Mouse (Mus musculus) forebrain, embryonic 11.5 days (tissue): ENCODE measurements around the gene 2900026A02Rik. TPM values are rescaled to one million over a fixed set of nuclear protein-coding genes. Genes with fewer than 3 reads are reported as not detected.

Experiments
- ATAC-seq: fragments of 200-750 bp; cut with Nextera tagmentation; replicated peaks from 2 replicates; pipeline ENCODE4 v1.8.0; 2017; ENCODE audit warnings: moderate TSS enrichment; ENCODE audit not compliant: low FRiP score
- DNase-seq: peaks from one replicate; pipeline ENCODE4 v3.0.0-alpha.2; 2017; ENCODE audit warnings: low spot score
- H3K27ac ChIP-seq: fragments of 300-500 bp; sonication (generic); 2 replicates; pipeline ENCODE4 v1.5.1; 2014; ENCODE audit warnings: low read depth, low read length
- H3K27me3 ChIP-seq: fragments of 300-500 bp; sonication (generic); 2 replicates; pipeline ENCODE4 v1.6.1; 2014; ENCODE audit warnings: mild to moderate bottlenecking, low read length, mixed read lengths; ENCODE audit not compliant: control insufficient read depth, insufficient read depth
- H3K36me3 ChIP-seq: fragments of 300-500 bp; sonication (generic); 2 replicates; pipeline ENCODE4 v1.6.1; 2014; ENCODE audit warnings: mild to moderate bottlenecking, low read length, moderate library complexity, mixed read lengths; ENCODE audit not compliant: control insufficient read depth, insufficient read depth
- H3K4me1 ChIP-seq: fragments of 300-500 bp; sonication (generic); replicated peaks from 2 replicates; pipeline ENCODE4 v1.6.1; 2014; ENCODE audit warnings: low read length, mixed read lengths; ENCODE audit not compliant: control insufficient read depth, insufficient read depth
- H3K4me2 ChIP-seq: fragments of 300-500 bp; sonication (generic); 2 replicates; pipeline ENCODE4 v1.6.1; 2014; ENCODE audit warnings: low read depth, mild to moderate bottlenecking, low read length, moderate library complexity, mixed read lengths; ENCODE audit not compliant: severe bottlenecking
- H3K4me3 ChIP-seq: fragments of 300-500 bp; sonication (generic); 2 replicates; pipeline ENCODE4 v1.5.1; 2014; ENCODE audit warnings: low read depth, low read length
- H3K9ac ChIP-seq: fragments of 300-500 bp; sonication (generic); 2 replicates; pipeline ENCODE4 v1.6.1; 2014; ENCODE audit warnings: low read length
- H3K9me3 ChIP-seq: fragments of 300-500 bp; sonication (generic); 2 replicates; pipeline ENCODE4 v1.6.1; 2016; ENCODE audit warnings: low read length, mixed read lengths; ENCODE audit not compliant: control insufficient read depth
- WGBS: fragments of 180-500 bp; shearing (Covaris S2); extraction: QIAGEN DNeasy Blood & Tissue Kit; methylation state at CpG from one replicate; pipeline ENCODE4 v1.1.7; 2014; 5-methylcytosine and 5-hydroxymethylcytosine counted together
- polyA plus RNA-seq: library from polyadenylated mRNA; unstranded; fragments of >200 nt; fragmentation: Nextera tagmentation; extraction: Ambion mirVana; gene quantifications from 2 replicates; pipeline ENCODE4 v1.2.1, GENCODE M21; 2014

The 2900026A02Rik gene
- polyA plus RNA-seq, 1 experiment from 2014 or later = 3.4 TPM

- no peak overlapping the region for H3K27ac ChIP-seq
- 0 out of 2 replicates have a peak, but pooled peaks cover 2% of the 10 kb centered on the region for H3K4me1 ChIP-seq
- no peaks in the 10 kb centered on the region for H3K36me3 ChIP-seq
- H3K4me2 ChIP-seq = no peak overlapping the region
- ATAC-seq (no peak), DNase-seq (no peak)
- no peaks in the 10 kb centered on the region for H3K9me3 ChIP-seq
- H3K4me3 ChIP-seq = no peak overlapping the region
- no peaks in the 10 kb centered on the region for H3K27me3 ChIP-seq
- no peak overlapping the region for H3K9ac ChIP-seq
Measured at GRCm38 (mm10) chr5:113049876-113050275, 171.2 kb downstream of the 2900026A02Rik start.

DNA sequence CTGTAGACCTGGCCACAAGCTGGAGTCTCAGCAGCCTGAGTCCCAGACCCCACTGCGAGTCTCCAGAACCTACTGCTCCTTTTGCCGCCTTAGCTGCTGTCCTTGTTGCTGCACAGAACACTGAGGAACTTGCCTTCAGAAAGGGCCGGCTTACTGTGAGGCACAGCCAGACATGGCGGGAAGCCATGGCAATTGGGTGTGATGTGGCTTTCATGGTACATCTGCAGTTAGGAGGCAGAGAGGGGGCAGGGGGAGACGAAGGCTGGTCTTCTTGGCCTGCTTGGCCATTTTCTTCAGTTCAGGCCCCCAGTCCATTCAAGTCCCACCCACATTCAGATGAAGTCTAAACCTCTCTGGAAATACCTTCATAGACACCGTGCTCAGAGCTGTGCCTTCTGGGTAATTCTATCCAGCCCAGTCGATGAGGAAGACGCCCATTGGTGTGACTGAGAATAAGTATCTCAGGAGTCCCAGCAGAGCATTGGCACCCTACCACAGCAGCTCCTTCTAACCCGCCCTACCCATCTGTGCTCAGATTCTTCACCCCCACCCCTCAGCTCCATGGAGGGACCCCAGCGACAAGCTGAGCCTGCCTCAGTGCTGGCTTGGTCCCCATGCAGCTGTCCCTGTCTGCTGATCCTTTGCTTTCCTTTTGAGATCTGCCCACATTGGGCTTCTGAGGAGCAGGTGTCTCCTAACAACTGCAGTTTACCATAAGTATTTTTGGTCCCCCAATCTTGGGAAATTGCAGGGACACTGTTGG, 175.3 kb downstream of the 2900026A02Rik start:
- Histone ChIP-seq H3K9me3 (no peaks in the 10 kb centered on the region), H3K4me2 (no peak overlapping the region), H3K9ac (no peak overlapping the region), H3K4me3 (no peak overlapping the region), H3K4me1 (peaks cover 6% of the 10 kb centered on the region; the same call in 1 of the 2 replicates), H3K36me3 (no peaks in the 10 kb centered on the region), H3K27me3 (no peaks in the 10 kb centered on the region), H3K27ac (no peak overlapping the region)
- no peak for DNase-seq
- no peak for ATAC-seq
- WGBS = 88% methylated on average over 10 of the region's 10 CpGs

GRCm38 (mm10) chr5:113043531-113043930, 177.5 kb downstream of the 2900026A02Rik start:
- Histone ChIP-seq H3K4me1 (peaks cover 3% of the 10 kb centered on the region; the same call in 1 of the 2 replicates), H3K9me3 (no peaks in the 10 kb centered on the region), H3K36me3 (no peaks in the 10 kb centered on the region), H3K27me3 (no peaks in the 10 kb centered on the region), H3K4me3 (no peak overlapping the region), H3K9ac (no peak overlapping the region), H3K4me2 (no peak overlapping the region), H3K27ac (no peak overlapping the region)
- ATAC-seq (no peak), DNase-seq (no peak)
- WGBS = 88% methylated on average over 8 of the region's 8 CpGs

GRCm38 (mm10) chr5:113041567-113042071, 179.4 kb downstream of the 2900026A02Rik start:
- ATAC-seq (peak; percentile 80), DNase-seq (peak; percentile 60)
- Histone ChIP-seq H3K27ac (peak overlapping the region; percentile 31; the same call in 1 of the 2 replicates), H3K27me3 (no peaks in the 10 kb centered on the region), H3K4me2 (no peak overlapping the region), H3K4me3 (no peak overlapping the region), H3K9me3 (no peaks in the 10 kb centered on the region), H3K9ac (no peak overlapping the region), H3K36me3 (no peaks in the 10 kb centered on the region), H3K4me1 (peaks cover 3% of the 10 kb centered on the region; the same call in 1 of the 2 replicates)
- 18% methylated on average over 5 of the region's 5 CpGs for WGBS

GRCm38 (mm10) chr5:113040776-113041175, 180.3 kb downstream of the 2900026A02Rik start:
- WGBS = 88% methylated on average over 6 of the region's 6 CpGs
- Histone ChIP-seq H3K9me3 (no peaks in the 10 kb centered on the region), H3K27me3 (no peaks in the 10 kb centered on the region), H3K4me2 (no peak overlapping the region), H3K27ac (no peak overlapping the region), H3K36me3 (no peaks in the 10 kb centered on the region), H3K4me1 (peaks cover 3% of the 10 kb centered on the region; the same call in 1 of the 2 replicates), H3K4me3 (no peak overlapping the region), H3K9ac (no peak overlapping the region)
- no peak for ATAC-seq
- no peak for DNase-seq

DNA sequence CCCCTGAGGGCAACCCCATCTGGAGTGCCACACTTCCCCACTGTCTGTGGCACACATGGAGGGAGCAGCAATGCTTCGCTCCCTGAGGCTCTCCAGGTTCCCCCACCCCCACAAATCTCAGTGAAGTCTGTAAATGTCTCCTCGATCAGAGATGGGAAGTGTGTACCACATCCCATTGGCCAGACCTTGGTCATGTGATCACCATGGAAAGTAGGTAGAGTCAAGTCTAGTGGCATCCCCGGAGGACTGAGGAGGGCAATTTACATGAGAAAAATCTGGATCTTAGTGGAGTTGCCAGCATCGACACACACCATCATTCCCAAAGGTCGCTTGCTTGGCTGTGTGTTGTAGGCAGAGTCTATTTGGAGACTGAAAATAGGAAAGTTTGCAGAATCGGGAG, 182.4 kb downstream of the 2900026A02Rik start:
- no peak for ATAC-seq

More for the DNA sequence above, 182.4 kb downstream of the 2900026A02Rik start:
- H3K27ac ChIP-seq = no peak overlapping the region
- H3K27me3 ChIP-seq = no peaks in the 10 kb centered on the region
- no peak overlapping the region for H3K9ac ChIP-seq
- peaks cover 3% of the 10 kb centered on the region; the same call in 1 of the 2 replicates for H3K4me1 ChIP-seq
- WGBS = 87% methylated on average over 6 of the region's 6 CpGs
- no peaks in the 10 kb centered on the region for H3K36me3 ChIP-seq
- no peaks in the 10 kb centered on the region for H3K9me3 ChIP-seq
- DNase-seq = no peak
- no peak overlapping the region for H3K4me2 ChIP-seq
- no peak overlapping the region for H3K4me3 ChIP-seq

Other genes with a start within 250 kb of the 2900026A02Rik start
- gene Grk3, start 205.4 kb downstream of the 2900026A02Rik start, polyA plus RNA-seq = 6.7 and 7.1 TPM in 2 replicates
- not detected in 2 replicates for gene Crybb2, start 151.1 kb downstream of the 2900026A02Rik start, polyA plus RNA-seq
- gene Crybb3, start 139.7 kb downstream of the 2900026A02Rik start, polyA plus RNA-seq = 0.76 TPM in 2 replicates
- gene Tmem211, start 5.7 kb upstream of the 2900026A02Rik start, polyA plus RNA-seq = 0.20 TPM in 1 of 2 replicates, not detected in the other
- gene Sgsm1, start 89.5 kb upstream of the 2900026A02Rik start, polyA plus RNA-seq = 14.4 and 15.7 TPM in 2 replicates
- not detected in 2 replicates for gene Aym1, start 136.1 kb upstream of the 2900026A02Rik start, polyA plus RNA-seq